ENCODE assay signal across 7 mouse cellular contexts in the genomic region with DNA sequence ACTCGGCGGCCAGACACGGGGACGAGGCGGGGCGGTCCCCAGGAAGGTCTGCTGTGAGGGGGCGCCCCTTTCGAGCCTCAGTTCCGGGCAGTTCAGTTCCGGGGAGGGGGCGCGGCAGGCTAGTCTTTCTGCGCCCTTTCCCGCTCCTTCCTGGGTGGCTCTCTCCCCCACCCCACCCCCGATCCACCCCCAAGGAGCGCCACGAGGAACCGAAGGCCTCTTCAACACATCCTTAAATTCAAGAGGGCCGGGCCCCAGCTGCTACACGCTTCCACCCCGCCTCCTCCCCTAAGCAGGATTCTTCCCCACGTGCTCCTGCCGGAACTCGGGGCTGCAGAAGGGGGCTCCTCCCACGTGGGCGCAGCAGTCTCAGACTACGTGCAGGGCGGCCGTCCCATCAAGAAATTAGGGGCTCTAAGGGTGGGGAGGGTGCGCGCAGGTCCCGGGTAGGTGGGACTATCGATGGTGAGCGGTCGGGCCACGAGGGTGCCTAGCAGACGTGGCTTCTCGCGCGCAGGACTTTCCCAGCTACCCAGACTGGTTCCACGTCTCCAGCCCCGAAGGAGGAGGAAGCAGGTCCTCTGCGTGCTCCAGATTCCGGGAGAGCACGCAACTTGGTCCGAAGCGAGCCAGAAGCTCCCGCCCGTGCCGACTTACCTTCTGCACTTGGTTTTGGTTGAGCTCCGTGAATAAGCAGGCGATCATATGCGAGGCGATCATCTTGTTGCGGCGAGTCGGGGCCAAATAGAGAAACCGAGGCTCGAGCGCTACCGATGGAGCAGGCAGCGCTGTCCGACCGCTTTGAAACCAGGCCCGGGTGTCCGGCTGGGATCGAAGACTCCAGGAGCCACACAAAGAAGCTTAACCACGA. TPM values are rescaled to one million over a fixed set of nuclear protein-coding genes. Genes with fewer than 3 reads are reported as not detected.
DNase-seq lines count a peak whose midpoint lies in the region; ATAC-seq and TF ChIP-seq lines count a peak whose summit lies in the region.

No protein-coding gene starts in this region.

- no peaks in the 10 kb centered on the region for H3K36me3 ChIP-seq in hindbrain, embryonic 14.5 days (replicated peaks; ENCODE audit: control insufficient read depth, insufficient read depth)
- no peaks in the 10 kb centered on the region for H3K36me3 ChIP-seq in liver, embryonic 16.5 days (ENCODE audit: control insufficient read depth, insufficient read depth)

- peaks cover 11% of the 10 kb centered on the region for H3K27me3 ChIP-seq in hindbrain, embryonic 14.5 days (ENCODE audit: control insufficient read depth, insufficient read depth, low read length)
- peaks cover 5% of the 10 kb centered on the region; the same call in 1 of the 2 replicates for H3K27me3 ChIP-seq in liver, embryonic 16.5 days (ENCODE audit: control insufficient read depth, insufficient read depth, low read depth, low read length)

- TF ChIP-seq POLR2A in embryonic fibroblast, embryonic 13.5 days (IDR thresholded peaks at IDR 0.05; ENCODE audit: low read depth, low read length) = peak; percentile 31; the same call in 1 of the 2 replicates

- no peak for TF ChIP-seq CTCF in embryonic fibroblast, embryonic 13.5 days (IDR thresholded peaks at IDR 0.05; ENCODE audit: borderline replicate concordance, insufficient read depth, low read length)

- ATAC-seq in CD4-positive, CD25-positive, alpha-beta regulatory T cell, adult 4 months = peak; percentile 19
- ATAC-seq in hindbrain, embryonic 14.5 days (ENCODE audit: low FRiP score) = peak; percentile 16
- ATAC-seq in liver, embryonic 16.5 days (ENCODE audit: low read depth) = no peak

- peak; percentile 60 for DNase-seq in MN1 (ENCODE audit: low spot score)
- DNase-seq in hindbrain, embryonic 14.5 days (ENCODE audit: low spot score) = peak; percentile 30
- peak; percentile 74 for DNase-seq in neural tube, embryonic 10.5 days (ENCODE audit: extremely low spot score, low spot score)
- peak; percentile 56 for DNase-seq in thymus, postnatal 25 days

- no peaks in the 10 kb centered on the region for H3K4me1 ChIP-seq in embryonic fibroblast, embryonic 13.5 days (ENCODE audit: control insufficient read depth, insufficient read depth, low read length)
- H3K4me1 ChIP-seq in hindbrain, embryonic 14.5 days (replicated peaks; ENCODE audit: control insufficient read depth, insufficient read depth, low read length) = no peaks in the 10 kb centered on the region; the same call in 1 of the 2 replicates
- H3K4me1 ChIP-seq in liver, embryonic 16.5 days (ENCODE audit: control insufficient read depth, low read depth, low read length) = peaks cover 20% of the 10 kb centered on the region

- peak overlapping the region; percentile 96 for H3K4me2 ChIP-seq in hindbrain, embryonic 14.5 days (replicated peaks)
- H3K4me2 ChIP-seq in liver, embryonic 16.5 days (ENCODE audit: low read depth, low read length) = peak overlapping the region; percentile 84

- H3K9ac ChIP-seq in hindbrain, embryonic 14.5 days = peak overlapping the region; percentile 35
- H3K9ac ChIP-seq in liver, embryonic 16.5 days (ENCODE audit: low read depth, low read length) = peak overlapping the region; percentile 61

- no peaks in the 10 kb centered on the region for H3K9me3 ChIP-seq in hindbrain, embryonic 14.5 days (ENCODE audit: control insufficient read depth, low read length)
- H3K9me3 ChIP-seq in liver, embryonic 16.5 days (replicated peaks; ENCODE audit: control insufficient read depth, low read length) = no peaks in the 10 kb centered on the region

- peak overlapping the region; percentile 74 for H3K4me3 ChIP-seq in embryonic fibroblast, embryonic 13.5 days (ENCODE audit: insufficient read depth, low read length)
- H3K4me3 ChIP-seq in hindbrain, embryonic 14.5 days (replicated peaks; ENCODE audit: low read length) = peak overlapping the region; percentile 47
- peak overlapping the region; percentile 66 for H3K4me3 ChIP-seq in liver, embryonic 16.5 days (ENCODE audit: low read depth, low read length)

- under 1% methylated on average over 68 of the region's 68 CpGs for WGBS in hindbrain, embryonic 14.5 days
- WGBS in liver, embryonic 16.5 days (ENCODE audit: insufficient replicate concordance) = under 1% methylated on average over 66 of the region's 68 CpGs

- peak overlapping the region; percentile 50 for H3K27ac ChIP-seq in embryonic fibroblast, embryonic 13.5 days (ENCODE audit: insufficient read depth, low read length)
- no peak overlapping the region for H3K27ac ChIP-seq in hindbrain, embryonic 14.5 days
- H3K27ac ChIP-seq in liver, embryonic 16.5 days (ENCODE audit: low read length) = peak overlapping the region; percentile 57

RNA-seq across cellular contexts. Expression of a gene that starts 0.8 kb away (rescaled TPM):
- polyA plus RNA-seq in CD4-positive, CD25-positive, alpha-beta regulatory T cell, adult 4 months (2017; shearing (Covaris generic)) = 1 to 10 TPM; 3.0 TPM
- polyA plus RNA-seq in embryonic fibroblast, embryonic 13.5 days (2011; ENCODE audit: insufficient read length, low read depth, missing spikeins) = 26.2 and 30.8 TPM in 2 replicates
- 2.4 and 3.4 TPM in 2 replicates for polyA plus RNA-seq in hindbrain, embryonic 14.5 days (2014; fragmentation: Nextera tagmentation; extraction: Ambion mirVana)
- polyA plus RNA-seq in liver, embryonic 16.5 days (2015; fragmentation: Nextera tagmentation; extraction: Ambion mirVana) = 5.0 and 6.4 TPM in 2 replicates
